Mouse (Mus musculus) Patski (cell line): Measurements from ENCODE around the gene Spag16. TPM values are rescaled to one million over a fixed set of nuclear protein-coding genes. Genes with fewer than 3 reads are reported as not detected.
A peak's percentile ranks its signal among the peaks of the same experiment; 100 is the strongest.

Experiments used
- ATAC-seq: fragments of 100-300 bp; one replicate; pipeline ENCODE4 v1.8.0; 2021
- CTCF ChIA-PET: fragments of 350-600 bp; sonication (Branson Sonifier 250); formaldehyde crosslinking; loops from one replicate; lab custom pipeline; 2022; ENCODE audit warnings: inconsistent platforms; lab: Charles Lee
- POLR2A ChIA-PET: fragments of 350-600 bp; sonication (Branson Sonifier 250); formaldehyde crosslinking; loops from one replicate; lab custom pipeline; 2022; ENCODE audit warnings: antibody characterized with exemption, inconsistent platforms; lab: Charles Lee
- DNase-seq: peaks from one replicate; pipeline ENCODE4 v3.0.0-alpha.2; 2011; ENCODE audit warnings: low read depth, low spot score
- H3K27me3 ChIP-seq: fragments of 371-371 bp; one replicate; pipeline ENCODE4 v1.5.1; 2021
- CTCF ChIP-seq: fragments of 100-300 bp; IDR thresholded peaks from one replicate; pipeline ENCODE4 v1.5.1; 2021
- in situ Hi-C: fragments of 300-500 bp; cut with MboI; formaldehyde crosslinking; loops from 3 replicates; pipeline ENCODE4 v1.11.1; 2018; ENCODE audit warnings: low pct_unique_long_range_greater_than_20kb, mixed read lengths
- polyA plus RNA-seq: library from polyadenylated mRNA; unstranded; gene quantifications from one replicate; pipeline ENCODE4 v1.2.3, GENCODE M21; 2021

Spag16 gene
- polyA plus RNA-seq, 1 experiment from 2014 or later, result not detected

- DNase-seq, result no peak
These were observed 443.4 kb downstream of the Spag16 start for GRCm38 (mm10) chr1:70270139-70270538.

DNA sequence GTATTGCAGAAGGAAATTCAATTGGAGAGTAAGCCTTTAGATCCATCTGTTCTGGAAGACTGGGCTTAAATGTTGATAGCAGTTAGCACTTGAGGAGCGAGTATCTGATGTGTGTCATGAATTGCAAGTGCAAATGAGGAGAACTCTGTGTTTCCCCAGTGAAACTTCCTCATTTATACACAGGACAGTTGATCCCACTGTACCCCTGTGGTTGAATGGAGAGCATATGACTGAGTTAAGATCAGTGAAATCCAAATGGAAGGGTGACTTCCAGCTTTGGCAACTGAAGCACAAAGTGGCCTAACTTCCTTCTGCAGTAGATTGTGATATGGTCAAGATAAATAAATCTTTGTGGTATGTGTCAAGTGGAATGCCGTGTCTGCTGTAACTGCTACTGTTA lies 446.0 kb downstream of the Spag16 start:
- in situ Hi-C loops, result loop anchor here (25.0 kb wide), 3 partner anchors 485 to 1865 kb away; no protein-coding TSS in a partner anchor
- DNase-seq (no peak), ATAC-seq (no peak)
- peaks cover 3% of the 10 kb centered on the region for H3K27me3 ChIP-seq
- POLR2A ChIA-PET, result no interaction called here
- CTCF ChIA-PET, result no interaction called here
- TF ChIP-seq CTCF, result no peak

More at GRCm38 (mm10) chr1:70270139-70270538, 443.4 kb downstream of the Spag16 start:
- ChIA-PET POLR2A (no interaction called here), CTCF (interaction anchor here (1.2 to 1.3 kb wide), 2 partner anchors 11 to 105 kb away, joined by 3 to 4 read pairs; no protein-coding TSS in a partner anchor)
- ATAC-seq, result no peak
- H3K27me3 ChIP-seq, result peaks cover 14% of the 10 kb centered on the region
- TF ChIP-seq CTCF, result peak; percentile 48
- in situ Hi-C loops, result loop anchor here (25.0 kb wide), 3 partner anchors 483 to 1867 kb away; no protein-coding TSS in a partner anchor

- in situ Hi-C loops, result no loop called here
- DNase-seq, result no peak
- CTCF ChIA-PET, result no interaction called here
- H3K27me3 ChIP-seq, result peaks cover 35% of the 10 kb centered on the region
- no peak for ATAC-seq
- POLR2A ChIA-PET, result no interaction called here
- TF ChIP-seq CTCF, result no peak
These were observed 452.5 kb downstream of the Spag16 start for GRCm38 (mm10) chr1:70279296-70279695.

DNA sequence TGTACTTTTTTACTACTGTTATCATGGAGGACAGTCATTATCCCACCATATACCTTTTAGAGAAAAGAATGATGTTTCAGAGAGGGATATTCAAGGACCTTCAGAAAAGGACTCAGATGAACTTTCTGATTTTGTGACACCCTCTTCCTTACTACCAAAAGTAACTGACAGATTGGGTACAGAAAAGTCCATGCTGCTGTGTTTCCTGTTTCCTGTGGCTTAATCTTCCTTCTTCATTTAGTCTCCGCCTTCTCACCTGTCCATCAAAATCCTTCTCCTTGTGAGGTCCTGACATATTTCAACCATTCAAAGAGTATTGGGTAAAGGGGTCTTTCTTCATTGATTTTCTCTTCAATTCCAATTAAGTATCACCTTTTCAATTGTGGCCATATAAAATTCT lies 456.6 kb downstream of the Spag16 start:
- no peak for TF ChIP-seq CTCF
- in situ Hi-C loops, result no loop called here
- ChIA-PET CTCF (no interaction called here), POLR2A (no interaction called here)
- H3K27me3 ChIP-seq, result peaks cover 33% of the 10 kb centered on the region
- ATAC-seq (no peak), DNase-seq (no peak)

- ChIA-PET CTCF (no interaction called here), POLR2A (no interaction called here)
- ATAC-seq (no peak), DNase-seq (no peak)
- TF ChIP-seq CTCF, result no peak
- in situ Hi-C loops, result no loop called here
- H3K27me3 ChIP-seq, result peaks cover 30% of the 10 kb centered on the region
These were observed 457.4 kb downstream of the Spag16 start for GRCm38 (mm10) chr1:70284140-70284539.

DNA sequence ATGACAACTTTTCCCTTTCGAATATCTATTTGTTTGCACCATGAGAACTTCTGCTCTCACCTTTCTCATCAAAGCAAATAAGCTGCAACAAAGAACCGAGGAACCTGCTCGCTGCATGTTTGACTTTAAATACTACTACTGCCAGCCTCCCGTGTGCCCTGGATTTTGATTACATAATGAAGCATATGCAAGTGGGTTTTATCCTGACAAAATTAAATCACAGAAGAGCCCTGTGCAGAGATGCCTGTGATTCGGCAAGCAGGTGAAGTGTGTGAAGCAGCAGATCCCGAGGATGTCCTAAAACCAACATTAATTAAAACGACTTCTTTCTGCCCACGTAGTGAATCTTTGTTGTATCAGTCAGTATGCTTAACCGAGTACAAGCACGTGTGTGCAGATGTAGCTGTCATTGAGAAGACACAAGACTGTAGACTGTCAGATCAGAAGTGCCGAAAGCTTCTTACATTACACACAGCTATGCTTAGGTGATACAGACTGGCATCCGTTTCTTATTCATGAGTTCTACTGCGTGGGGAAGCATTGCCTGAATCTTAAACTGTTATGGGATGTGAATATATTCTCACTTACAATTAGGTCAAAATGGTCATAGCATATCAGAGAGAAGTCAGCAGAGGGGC lies 489.5 kb downstream of the Spag16 start:
- in situ Hi-C loops, result no loop called here
- ATAC-seq (no peak), DNase-seq (no peak)
- no peak for TF ChIP-seq CTCF
- POLR2A ChIA-PET, result no interaction called here
- CTCF ChIA-PET, result no interaction called here
- H3K27me3 ChIP-seq, result peaks cover 9% of the 10 kb centered on the region

- TF ChIP-seq CTCF, result no peak
- H3K27me3 ChIP-seq, result peaks cover 17% of the 10 kb centered on the region
- DNase-seq (no peak), ATAC-seq (no peak)
- ChIA-PET CTCF (interaction anchor here (0.6 kb wide), 1 partner anchor 9 kb away, joined by 3 read pairs; no protein-coding TSS in a partner anchor), POLR2A (interaction anchor here (0.6 kb wide), 1 partner anchor 10 kb away, joined by 4 read pairs; no protein-coding TSS in a partner anchor)
- in situ Hi-C loops, result no loop called here
These were observed 494.2 kb downstream of the Spag16 start for GRCm38 (mm10) chr1:70320951-70321350.

DNA sequence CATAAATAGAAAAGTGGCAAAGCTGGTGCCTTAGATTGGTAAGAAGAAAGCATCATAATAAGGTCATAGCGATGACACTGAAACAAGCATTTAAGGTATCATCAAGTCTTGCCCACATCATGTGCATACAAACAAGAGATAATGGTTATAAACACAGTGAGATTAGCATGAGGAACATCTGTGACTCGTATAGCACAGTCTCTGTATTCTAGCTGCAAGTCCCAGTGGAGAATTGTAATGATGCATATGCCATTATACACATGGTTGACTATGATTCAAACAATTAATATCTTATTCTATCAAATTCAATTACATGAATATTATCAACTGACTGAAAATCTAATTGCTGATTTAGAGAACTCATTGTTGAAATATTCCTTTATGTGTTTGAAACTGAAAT lies 519.4 kb downstream of the Spag16 start:
- ChIA-PET POLR2A (no interaction called here), CTCF (no interaction called here)
- no peak for TF ChIP-seq CTCF
- peaks cover 5% of the 10 kb centered on the region for H3K27me3 ChIP-seq
- in situ Hi-C loops, result no loop called here
- DNase-seq (no peak), ATAC-seq (no peak)

- ChIA-PET POLR2A (no interaction called here), CTCF (no interaction called here)
- no peak for DNase-seq
- no peak for TF ChIP-seq CTCF
- peaks cover 5% of the 10 kb centered on the region for H3K27me3 ChIP-seq
- ATAC-seq, result no peak
- in situ Hi-C loops, result no loop called here
These were observed 524.6 kb downstream of the Spag16 start for GRCm38 (mm10) chr1:70351371-70351770.

GRCm38 (mm10) chr1:70354014-70354413 lies 527.2 kb downstream of the Spag16 start:
- POLR2A ChIA-PET, result no interaction called here
- in situ Hi-C loops, result no loop called here
- DNase-seq (no peak), ATAC-seq (no peak)
- CTCF ChIA-PET, result interaction anchor here (1.0 kb wide), 1 partner anchor 9 kb away, joined by 3 read pairs; no protein-coding TSS in a partner anchor
- TF ChIP-seq CTCF, result no peak
- H3K27me3 ChIP-seq, result peaks cover 5% of the 10 kb centered on the region

DNA sequence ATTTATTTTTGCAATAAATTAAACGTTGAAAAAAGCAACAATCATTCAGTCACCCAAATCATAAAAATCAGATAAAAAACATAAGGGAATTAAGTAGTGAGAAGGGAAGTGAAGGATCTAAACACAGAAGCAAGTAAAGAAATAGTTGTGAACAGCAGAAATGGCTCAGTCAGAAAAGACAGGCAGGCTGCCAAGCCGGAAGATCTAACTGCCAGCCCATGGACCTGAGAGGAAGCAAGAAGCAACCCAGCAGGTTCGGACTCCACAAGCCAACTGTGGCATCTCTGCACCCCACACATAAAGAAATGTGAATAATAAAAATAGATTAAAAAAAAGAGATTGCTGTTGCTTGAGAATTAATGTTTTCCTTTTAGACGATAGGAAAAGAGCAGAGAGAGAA lies 545.0 kb downstream of the Spag16 start:
- ATAC-seq, result no peak
- no peaks in the 10 kb centered on the region for H3K27me3 ChIP-seq
- ChIA-PET POLR2A (no interaction called here), CTCF (no interaction called here)
- no peak for DNase-seq
- in situ Hi-C loops, result no loop called here
- TF ChIP-seq CTCF, result no peak
